Mouse (Mus musculus) stomach, postnatal 0 days (tissue): ENCODE data around the gene Nptx1.

Source experiments
- CTCF ChIP-seq: IDR thresholded peaks from 2 replicates; pipeline ENCODE4 v1.5.1; 2016; ENCODE audit warnings: antibody characterized with exemption, low read depth, mild to moderate bottlenecking, moderate library complexity
- EP300 ChIP-seq: optimal IDR thresholded peaks from 2 replicates; pipeline ENCODE3; 2016; ENCODE audit warnings: antibody characterized with exemption

DNA sequence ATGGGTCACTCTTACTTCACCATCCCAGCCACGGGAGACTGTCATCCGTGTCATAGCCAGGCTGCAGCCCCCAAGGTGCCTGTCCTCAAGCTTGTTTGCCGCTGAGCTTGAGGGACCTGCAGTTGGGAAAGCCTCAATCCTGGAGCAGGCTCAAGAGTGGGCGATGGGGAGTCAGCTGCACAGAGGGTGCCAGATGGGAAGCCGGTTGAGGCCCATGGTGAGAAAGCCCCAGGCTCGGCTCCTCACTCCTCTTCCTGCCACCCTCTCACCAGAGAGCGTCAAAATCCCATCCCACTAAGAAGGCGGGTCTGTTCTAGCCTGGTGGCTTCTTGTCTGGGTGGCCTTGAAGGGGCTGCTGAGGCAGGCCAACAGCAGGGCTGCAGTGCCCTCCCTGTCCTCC, 39.8 kb downstream of the Nptx1 start:
- TF ChIP-seq CTCF (no peak), EP300 (no peak)
